Mouse (Mus musculus) cerebellum, adult (tissue): ENCODE measurements around the gene Smox.

Experiments
- ATAC-seq: cut with Nextera tagmentation; 2 replicates; pipeline ENCODE4 v1.9.2; 2017; ENCODE audit warnings: mild to moderate bottlenecking, moderate library complexity, mixed read lengths; ENCODE audit not compliant: insufficient number of reproducible peaks, low FRiP score, low TSS enrichment

Gene Smox

DNA sequence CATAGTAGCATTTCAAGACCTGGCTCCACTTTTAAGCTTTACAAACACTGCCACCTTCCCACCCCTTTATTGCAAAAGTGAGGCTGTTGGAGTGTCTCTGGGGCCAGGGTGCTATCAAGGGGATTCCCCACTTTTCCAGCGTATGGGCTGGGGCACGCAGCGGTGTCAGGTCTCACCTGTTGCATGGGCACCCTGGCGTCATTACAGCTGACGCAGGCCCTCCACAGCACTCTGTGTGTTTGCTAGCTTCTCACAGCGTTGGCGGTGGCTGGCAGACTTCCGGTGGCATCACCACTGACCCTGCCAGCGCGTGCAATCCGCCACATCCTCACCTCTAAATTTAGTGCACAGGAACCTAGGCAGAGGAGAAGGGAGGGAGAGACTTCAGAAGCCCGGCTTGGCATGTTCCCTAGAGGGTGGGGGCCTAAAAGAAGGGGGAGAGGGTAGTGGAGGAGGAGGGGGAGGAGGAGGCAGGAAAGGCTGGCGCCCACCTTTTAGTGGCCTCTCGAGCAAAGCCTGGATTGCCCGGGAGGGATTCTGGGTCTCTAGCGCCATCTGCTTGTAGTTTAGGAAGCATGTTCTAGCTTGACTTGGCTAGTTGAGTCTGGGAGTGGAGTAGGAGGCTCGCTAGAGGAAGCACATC, 18.5 kb downstream of the Smox start:
- peak; percentile 41; the same call in 1 of the 2 replicates for ATAC-seq

DNA sequence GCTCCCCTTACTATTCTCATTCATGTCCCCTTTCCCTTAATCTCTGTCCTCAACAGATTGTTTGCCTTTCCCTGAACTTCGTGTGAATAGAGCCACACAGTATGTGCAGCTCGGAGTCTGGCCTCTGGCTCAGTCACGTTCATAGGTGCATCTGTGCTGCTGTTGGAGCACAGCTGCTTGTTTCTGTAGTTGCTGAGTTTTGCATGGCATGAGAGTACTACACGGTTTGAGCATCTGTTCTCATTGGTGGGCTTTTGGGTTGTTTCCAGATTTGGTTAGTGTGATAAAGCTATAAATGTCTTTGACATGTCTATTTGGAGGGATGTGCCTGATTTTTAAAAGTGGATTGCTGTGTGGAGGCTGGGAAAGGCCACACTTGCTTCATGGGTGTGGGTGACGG, 19.2 kb downstream of the Smox start:
- ATAC-seq, result no peak

DNA sequence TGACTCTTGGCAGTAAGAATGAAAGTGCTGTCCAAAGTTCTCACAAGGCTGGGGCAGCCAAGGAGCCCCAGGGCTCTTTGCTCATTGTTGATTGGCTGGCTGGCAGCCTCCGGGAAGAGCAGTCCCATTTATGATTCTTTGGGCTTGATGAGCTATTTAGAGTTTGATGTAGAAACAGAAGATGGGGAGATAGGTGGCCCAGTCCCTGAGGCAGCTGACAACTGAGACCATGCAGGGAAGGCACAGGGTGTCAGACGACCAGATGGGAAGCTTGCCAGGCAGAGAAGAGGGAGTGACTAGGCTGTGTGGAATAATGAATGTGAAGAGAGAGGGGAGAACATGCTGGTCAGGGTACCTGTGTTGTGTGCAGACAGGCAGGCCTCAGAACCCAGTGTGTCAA, 22.2 kb downstream of the Smox start:
- no peak for ATAC-seq

DNA sequence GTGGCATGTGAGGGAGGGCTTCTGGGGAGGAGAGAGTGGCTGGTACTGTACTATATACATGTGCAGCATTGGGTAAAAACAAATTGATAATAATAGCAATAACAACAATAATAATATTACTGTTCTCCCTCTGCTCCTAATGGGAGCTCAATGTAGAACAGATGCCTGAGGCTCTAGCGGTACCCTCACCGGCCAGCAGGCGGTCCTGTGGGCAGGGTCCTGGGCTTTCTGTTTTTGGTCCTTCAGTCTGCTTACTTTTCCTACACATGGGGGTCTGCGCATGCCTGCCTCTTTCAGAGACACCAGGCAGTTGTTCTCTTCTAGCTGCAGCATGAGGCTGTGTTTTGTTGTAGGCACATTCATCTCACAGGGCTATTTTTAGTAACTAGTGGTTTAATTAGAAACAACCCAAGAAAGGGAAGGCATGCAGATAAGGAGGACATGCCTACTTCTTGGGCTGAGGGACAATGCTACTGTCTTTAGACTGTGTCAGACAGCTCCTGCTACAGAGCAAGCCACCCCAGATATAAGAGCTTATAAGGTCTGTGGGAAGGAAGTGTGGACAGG, 22.8 kb downstream of the Smox start:
- no peak for ATAC-seq

DNA sequence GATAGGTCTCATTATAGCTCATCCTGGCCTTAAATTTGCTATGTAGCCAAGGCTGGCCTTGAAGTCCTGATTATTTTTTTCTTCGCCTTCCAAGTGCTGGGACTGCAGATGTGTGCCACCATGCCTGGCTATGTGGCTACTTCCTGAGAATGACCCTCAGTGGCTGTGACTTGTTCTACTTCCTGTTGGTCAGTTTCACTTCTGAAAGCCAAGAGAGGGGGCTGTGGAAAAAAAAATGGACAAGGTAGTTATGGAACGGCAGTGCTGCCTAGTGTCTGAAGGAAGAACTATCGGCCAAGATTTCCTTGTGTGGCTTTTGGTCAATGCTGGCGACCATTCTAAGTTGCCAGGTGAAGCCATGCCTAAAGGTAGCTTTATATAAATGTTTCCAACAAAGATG, 26.3 kb downstream of the Smox start:
- no peak for ATAC-seq

DNA sequence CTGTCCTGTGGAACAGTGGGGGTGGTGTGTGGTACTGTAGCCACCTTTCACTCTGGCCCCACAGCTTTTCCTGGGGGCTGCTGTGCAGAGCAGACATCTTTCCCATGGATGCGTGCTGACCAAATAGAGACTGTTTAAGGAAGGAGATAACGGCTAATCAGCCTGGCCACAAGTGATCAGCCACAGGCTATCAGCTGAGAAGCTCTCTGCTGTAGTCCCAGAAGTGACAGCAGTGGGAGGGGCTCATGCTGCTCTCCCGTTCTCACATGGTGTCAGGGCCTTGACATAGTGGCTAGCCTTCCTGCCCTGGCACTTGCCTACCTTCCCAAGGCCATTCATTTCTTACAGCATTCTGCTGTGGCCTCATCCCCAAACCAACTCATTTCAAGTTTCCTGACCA, 27.5 kb downstream of the Smox start:
- no peak for ATAC-seq

DNA sequence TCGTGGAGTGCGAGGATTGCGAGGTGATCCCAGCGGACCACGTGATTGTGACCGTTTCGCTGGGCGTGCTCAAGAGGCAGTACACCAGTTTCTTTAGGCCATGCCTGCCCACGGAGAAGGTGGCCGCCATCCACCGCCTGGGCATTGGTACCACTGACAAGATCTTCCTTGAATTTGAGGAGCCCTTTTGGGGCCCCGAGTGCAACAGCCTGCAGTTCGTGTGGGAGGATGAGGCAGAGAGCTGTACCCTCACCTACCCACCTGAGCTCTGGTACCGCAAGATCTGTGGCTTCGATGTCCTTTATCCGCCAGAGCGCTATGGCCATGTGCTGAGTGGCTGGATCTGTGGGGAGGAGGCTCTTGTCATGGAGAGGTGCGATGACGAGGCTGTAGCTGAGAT, 29.4 kb downstream of the Smox start:
- no peak for ATAC-seq

DNA sequence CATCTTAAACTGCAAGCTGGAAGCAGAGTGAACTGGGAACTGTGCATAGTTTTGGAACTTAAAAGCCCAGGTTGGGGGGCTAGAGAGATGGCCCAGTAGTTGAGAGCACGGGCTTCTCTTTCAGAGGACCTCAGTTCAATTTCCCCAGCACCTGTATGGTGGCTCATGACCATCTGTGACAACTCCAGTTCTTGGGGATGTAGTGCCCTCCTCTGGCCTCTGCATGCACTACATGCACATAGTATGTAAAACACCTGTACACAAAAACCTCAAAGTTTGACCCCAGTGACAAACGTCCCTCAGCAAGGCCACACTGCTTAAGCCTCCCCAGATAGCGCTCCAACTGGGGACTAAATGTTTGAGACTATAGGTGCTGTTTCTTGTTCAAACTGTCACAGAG, 35.8 kb downstream of the Smox start:
- ATAC-seq, result no peak

DNA sequence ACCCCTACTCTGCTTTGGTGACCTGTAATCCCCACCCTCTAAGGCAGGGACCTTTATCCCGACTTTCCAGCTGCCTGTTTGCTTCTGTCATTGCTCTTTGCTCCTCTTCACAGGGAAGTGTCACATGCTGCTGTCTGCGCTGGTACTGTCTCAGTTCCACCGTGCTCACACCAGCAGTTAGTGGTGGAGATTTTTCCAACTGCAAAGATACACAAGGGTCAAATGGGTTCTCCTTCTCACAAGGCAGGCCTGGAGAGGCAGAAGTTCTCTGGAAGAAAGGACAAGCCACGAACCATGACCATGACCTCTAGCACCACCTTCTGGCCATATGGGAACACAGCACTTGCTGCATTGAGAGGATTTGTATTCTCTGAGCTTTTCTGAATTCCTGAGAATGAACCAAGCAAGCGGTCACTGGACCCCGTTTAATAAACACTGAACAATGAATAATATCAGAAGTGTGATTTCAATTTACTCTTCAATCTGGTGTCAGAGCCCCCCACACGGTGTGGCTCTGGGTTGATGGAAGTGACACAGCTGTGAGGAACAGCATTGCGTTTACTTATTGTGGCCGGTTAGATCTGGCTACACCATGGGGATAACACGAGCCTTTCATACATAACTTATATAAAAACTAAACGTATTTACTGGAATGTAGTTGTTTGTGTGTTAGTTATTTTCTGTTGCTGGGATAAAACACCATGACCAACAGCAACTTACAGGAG, 38.8 kb downstream of the Smox start:
- ATAC-seq, result peak; percentile 46

DNA sequence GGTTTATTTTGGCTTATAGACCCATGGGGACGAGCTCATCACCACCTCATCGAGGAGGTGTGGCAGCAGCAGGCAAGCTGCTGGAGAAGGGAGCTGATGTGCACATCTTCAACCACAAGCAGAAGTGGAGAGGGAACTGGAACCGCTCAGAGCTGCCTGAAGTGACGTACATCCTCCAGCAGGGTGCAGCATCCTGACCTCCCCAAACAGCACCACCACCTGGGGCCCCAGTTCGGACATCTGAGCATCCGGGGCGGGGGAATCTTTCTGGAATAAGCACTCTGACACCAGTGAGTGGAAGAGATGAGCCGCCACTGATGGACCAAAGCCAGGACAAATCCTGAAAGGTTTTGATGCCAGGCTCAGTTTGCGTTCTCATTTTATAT, 39.3 kb downstream of the Smox start:
- ATAC-seq, result peak; percentile 65

DNA sequence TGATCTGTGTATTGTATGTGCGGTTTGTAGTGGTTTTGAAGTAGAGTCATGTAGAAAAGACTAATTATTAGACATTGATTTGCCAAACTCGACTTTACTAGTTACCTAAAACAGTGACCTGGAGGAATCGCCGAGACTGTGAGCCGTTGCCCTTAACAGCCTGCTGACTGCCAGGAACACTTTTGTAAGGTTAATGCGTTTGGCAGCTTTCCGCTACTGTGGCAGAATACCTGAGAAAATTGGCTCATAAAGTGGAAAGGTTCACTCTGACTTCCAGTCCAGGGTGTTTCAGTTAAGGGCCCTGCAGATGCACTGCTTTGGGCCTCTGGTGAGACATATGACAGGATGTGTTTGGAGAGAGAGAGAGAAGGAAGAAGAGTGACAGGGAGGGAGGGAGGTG, 40.0 kb downstream of the Smox start:
- no peak for ATAC-seq

DNA sequence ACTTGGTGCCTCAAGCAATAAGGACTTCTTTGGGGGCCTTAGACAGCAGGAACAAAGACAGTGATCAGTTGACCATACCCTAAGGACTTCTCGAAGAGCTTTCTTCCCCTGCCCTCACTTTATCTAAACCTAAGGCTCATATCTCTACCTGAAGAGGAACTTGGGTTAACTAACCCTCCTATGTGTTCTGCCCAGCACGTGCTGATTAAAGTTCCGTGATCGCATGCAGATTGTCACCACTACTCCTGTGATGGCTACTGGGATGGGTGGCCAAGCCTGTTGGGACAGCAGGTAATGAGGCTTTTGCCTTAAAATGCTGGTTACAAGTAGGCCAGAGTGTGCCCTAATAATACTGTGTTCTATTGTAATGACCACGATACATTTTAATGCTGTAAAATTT, 43.9 kb downstream of the Smox start:
- ATAC-seq, result no peak

DNA sequence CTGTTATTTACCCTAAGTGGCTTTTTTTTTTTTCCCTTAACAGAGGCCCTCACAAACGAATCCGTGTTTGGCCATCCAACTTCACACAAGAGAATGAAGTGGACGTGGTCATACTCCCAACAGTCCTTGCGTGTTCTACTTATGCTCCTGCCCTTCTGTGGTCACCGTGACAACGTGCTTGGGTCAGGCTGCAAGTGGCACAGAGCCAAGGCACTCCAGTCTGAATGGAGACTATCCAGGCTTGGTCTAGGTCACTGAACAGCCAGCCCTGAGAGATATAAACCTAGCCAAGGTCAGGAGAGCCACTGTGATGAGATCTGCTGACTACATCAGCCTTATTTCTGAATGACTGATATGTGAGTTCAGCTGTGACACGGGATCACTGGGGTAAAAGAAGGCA, 47.0 kb downstream of the Smox start:
- ATAC-seq, result no peak

DNA sequence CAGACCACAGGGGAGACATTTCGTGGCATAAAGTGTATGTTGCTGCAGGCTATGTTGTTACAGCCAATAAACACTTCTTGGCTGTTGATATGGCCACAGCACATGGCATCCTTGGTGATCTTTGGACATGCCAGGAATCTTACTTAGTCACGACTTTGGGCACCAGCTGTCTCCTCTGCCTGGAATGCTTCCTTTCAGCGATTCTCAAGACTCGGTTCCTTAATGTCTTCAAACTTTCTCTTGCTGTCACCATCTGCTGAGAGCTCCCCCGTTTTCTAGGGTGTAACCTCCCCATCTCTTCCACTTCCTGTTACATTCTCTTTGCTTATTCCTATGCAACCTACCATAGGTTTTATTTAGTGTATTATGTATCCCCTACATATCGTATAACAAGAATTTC, 48.5 kb downstream of the Smox start:
- no peak for ATAC-seq

DNA sequence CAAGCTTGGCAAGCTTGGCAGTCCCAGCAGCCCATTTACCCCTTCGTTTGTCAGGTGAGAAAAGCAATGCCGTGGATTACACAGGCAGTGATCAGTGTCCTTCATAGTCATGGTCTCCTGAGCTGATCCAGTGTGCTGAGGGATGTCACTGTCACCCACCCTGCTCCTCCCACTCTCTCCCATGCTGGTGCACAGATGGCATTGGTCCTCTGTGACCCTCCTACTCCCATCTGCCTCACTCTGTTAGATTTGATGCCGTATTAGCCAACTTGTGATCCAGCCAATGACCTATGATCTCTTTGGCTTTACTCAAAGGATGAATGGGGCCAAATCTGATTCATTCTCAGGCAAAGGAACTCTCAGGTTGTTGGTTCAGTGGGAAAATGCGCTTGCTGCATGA, 50.4 kb downstream of the Smox start:
- peak; percentile 84 for ATAC-seq

DNA sequence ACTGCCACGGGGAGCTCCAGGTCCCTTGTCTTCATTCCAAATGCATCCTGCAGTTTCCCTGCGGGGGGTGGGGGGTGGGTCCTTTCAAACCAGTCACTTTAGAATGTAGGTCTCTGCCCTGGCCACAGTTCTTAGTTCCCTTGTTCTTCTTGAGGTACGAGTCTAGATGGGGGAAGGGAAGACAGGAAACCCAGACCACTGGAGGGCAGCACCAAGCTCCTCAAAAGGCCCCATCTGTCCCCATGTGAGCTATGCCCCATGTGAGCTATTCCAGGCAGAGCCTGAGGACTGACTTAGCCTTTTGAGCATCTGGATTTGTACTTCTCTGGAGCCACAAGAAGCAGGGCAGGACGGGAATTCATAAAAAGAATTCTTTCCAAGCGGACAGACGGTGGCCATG, 51.2 kb downstream of the Smox start:
- ATAC-seq, result no peak

DNA sequence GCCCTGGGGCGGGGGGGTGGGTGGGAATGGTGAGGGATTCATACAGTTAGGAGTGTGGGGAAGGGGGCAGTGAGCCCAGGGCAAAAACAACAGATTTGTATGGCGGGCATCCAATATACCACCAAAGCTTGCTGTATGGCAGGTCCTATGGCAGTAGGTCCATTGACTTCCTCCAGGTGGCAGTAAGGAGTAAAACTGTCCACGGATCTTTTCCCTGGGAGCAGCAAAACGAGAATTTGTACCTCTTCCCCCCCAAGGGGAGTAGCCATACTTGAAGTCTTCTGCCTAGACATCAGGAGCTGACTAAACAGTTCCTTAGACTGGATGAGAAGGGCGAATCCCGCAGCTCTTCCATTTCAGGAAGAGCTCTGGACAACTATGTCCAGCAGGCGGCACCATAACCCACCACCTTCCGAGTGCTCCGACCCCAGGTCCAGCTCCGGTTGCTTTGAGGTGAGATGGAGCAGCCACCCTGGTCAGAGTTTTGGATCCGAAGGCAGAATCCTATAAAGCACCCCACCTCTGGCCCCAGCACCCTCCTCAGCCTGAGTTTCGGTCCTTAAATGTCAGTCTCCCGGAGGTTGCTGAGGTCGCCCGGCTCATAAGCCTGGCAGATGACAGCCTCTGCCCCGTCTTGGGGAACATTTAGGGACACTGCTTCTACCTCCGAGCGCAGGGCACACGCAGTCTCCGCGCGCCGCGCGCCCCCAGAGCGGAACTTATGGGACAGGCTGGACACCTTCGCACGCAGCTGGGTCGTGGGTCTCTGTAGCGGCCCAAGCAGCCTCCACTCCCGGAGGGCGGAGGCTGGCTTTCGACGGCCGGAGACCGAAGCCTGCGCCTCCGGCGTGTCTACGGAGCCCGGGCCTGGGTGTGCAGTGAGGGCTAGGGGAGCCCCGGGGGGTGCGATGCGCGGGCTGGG, 54.4 kb downstream of the Smox start:
- no peak for ATAC-seq

DNA sequence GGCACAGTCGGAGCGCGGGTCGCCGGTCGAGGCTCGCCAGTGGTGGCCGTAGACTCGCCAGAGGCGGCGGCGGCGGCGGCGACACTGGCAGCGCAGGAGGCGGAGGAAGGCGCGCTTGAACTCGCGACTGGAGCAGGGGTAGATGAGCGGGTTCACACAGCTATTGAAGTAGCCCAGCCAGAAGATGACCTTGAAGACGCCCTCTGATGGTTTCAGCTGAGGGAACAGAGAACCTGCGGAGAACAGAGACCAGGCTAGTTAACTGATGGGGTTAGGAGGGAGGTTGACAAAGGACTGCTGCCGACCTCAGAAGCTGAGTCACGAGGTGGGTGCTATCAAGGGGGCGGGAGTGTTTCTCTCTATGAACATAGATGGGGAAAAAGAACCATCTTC, 55.0 kb downstream of the Smox start:
- ATAC-seq, result no peak

DNA sequence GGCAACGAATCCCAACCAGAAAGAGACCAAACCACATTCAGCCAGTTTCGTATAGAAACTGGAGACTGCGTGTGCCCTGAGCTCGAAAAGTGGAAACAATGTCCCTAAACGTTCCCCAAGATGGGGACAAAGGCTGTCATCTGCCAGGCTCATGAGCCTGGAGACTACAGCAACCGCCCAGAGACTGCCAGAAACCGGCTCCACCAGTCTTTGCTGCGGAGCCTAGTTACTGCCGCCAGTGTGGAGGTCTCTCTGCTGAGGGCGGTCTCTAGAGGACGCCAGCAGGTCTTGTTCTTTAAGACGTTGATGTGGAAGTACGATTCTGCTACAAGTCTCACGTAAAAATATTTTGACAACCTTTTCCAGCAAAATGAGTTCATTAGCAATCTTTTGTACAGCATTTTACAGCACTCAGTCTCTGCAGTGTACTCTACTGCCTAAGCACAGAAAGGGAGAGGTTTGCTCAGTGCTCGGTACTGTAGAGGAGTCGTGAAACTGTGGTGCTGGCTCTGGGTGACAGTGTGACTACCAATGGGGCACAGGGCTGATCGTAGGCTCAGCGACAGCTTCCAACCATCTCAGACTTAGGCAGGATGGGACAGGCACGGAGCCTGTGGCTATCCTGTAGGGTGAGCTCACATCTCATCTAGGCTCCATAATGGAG, 55.6 kb downstream of the Smox start:
- no peak for ATAC-seq

DNA sequence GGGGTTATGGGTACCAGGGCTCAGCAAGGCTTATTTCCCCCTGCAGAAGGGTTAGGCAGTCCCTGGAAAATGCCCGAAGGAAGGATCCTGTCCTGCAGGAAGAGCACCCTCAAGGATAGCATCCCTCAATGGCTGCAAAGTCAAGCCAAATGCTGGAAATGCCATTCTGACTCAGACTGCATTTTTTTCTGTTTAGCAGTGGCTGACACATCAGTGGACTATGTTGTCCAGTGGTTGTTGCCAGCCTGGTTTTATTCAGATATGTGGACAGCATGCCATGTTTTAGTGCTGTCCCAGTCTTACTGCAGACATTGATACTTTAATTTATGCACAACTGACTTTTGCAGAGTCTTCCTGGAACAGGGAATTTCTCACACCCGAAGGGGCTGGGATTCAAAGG, 57.0 kb downstream of the Smox start:
- ATAC-seq, result no peak

DNA sequence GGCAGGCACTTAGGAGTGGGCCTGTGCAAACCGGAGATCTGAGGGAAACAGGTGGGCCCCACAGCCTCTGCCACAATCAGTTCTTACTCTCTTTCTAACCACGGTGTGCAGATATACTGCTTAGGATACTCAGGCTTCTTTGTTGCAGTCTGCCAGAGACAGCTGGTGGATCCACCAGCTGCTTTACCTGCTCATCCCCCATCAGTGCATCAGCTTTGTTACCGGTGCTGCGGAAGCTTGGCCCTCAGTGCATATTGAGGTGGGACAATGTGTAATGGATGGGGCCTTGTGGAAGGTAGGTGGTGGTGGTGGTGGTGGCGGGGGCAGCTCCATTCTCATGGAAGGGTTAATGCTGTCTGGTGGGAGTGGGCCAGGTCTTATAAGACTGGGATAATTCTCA, 57.8 kb downstream of the Smox start:
- ATAC-seq, result no peak
